Mouse (Mus musculus): ENCODE results near the gene Mmel1. TPM values are rescaled to one million over a fixed set of nuclear protein-coding genes. Genes with fewer than 3 reads are reported as not detected.

Mmel1 gene
- total RNA-seq, 2 experiments from 2014 or later, result 0.68 to 0.78 TPM

- no peak for DNase-seq
Observed at GRCm38 (mm10) chr4:154936542-154937255, 67.3 kb downstream of the Mmel1 start.

GRCm38 (mm10) chr4:154937746-154938145 is 68.4 kb downstream of the Mmel1 start:
- no peak for DNase-seq

- no peak for DNase-seq
Observed at GRCm38 (mm10) chr4:154940156-154940555, 70.8 kb downstream of the Mmel1 start.

GRCm38 (mm10) chr4:154941831-154942230 is 72.4 kb downstream of the Mmel1 start:
- DNase-seq, result no peak

- DNase-seq, result no peak
Observed at GRCm38 (mm10) chr4:154942632-154943322, 73.4 kb downstream of the Mmel1 start.

GRCm38 (mm10) chr4:154943323-154944039 is 74.1 kb downstream of the Mmel1 start:
- no peak for DNase-seq

GRCm38 (mm10) chr4:154944121-154944590 is 74.8 kb downstream of the Mmel1 start:
- peak; percentile 56 for DNase-seq

Other genes starting within 250 kb of the Mmel1 start
- gene Prdm16, start 232.7 kb upstream of the Mmel1 start, total RNA-seq (2021), result 1 to 10 TPM; 2.7 to 4.1 TPM
- gene Actrt2, start 201.7 kb upstream of the Mmel1 start, total RNA-seq (2021), result not detected
- gene Ttc34, start 32.1 kb upstream of the Mmel1 start, total RNA-seq (2021), result not detected
- 100 to 1,000 TPM; 121 to 143 TPM for gene Fam213b, start 29.6 kb downstream of the Mmel1 start, total RNA-seq (2021)
- gene Tnfrsf14, start 59.0 kb downstream of the Mmel1 start, total RNA-seq (2021), result 1 to 10 TPM; 1.8 to 4.2 TPM
- under 1 TPM in 1 of 2 experiments, not detected in 1; 0.36 TPM for gene Hes5, start 91.3 kb downstream of the Mmel1 start, total RNA-seq (2021)
- 10 to 100 TPM; 26.1 to 28.7 TPM for gene Pank4, start 94.5 kb downstream of the Mmel1 start, total RNA-seq (2021)
- gene Plch2, start 187.2 kb downstream of the Mmel1 start, total RNA-seq (2021), result under 1 TPM; 0.09 to 0.14 TPM
- 10 to 100 TPM; 10.5 to 13.6 TPM for gene Pex10, start 197.4 kb downstream of the Mmel1 start, total RNA-seq (2021)
- gene Rer1, start 216.8 kb downstream of the Mmel1 start, total RNA-seq (2021), result 10 to 100 TPM; 49.0 to 58.1 TPM
- gene Morn1, start 217.0 kb downstream of the Mmel1 start, total RNA-seq (2021), result 1 to 10 TPM; 2.6 to 4.3 TPM

All from gastrocnemius, postnatal 10 days (tissue).